Mouse (Mus musculus): ENCODE results near the gene Trim6. TPM values are rescaled to one million over a fixed set of nuclear protein-coding genes. Genes with fewer than 3 reads are reported as not detected.

Gene Trim6
- polyA plus RNA-seq, 1 experiment from 2014 or later = 3.6 TPM

- ATAC-seq (replicated peaks; ENCODE audit: low FRiP score) (peak; percentile 81), DNase-seq (ENCODE audit: low spot score) (peak; percentile 47)
- no peak overlapping the region for H3K4me2 ChIP-seq
- no peak overlapping the region for H3K27ac ChIP-seq (ENCODE audit: low read depth, low read length)
- no peak overlapping the region for H3K4me3 ChIP-seq (ENCODE audit: low read depth, low read length)
- H3K4me1 ChIP-seq (replicated peaks; ENCODE audit: control insufficient read depth, insufficient read depth, low read length) = no peaks in the 10 kb centered on the region
- H3K36me3 ChIP-seq (ENCODE audit: control insufficient read depth, insufficient read depth, low read length) = no peaks in the 10 kb centered on the region
- no peak overlapping the region for H3K9ac ChIP-seq (ENCODE audit: low read depth, low read length)
- no peaks in the 10 kb centered on the region for H3K27me3 ChIP-seq (replicated peaks; ENCODE audit: control insufficient read depth, insufficient read depth, low read length)
- WGBS = 7% methylated on average over 5 of the region's 5 CpGs
- H3K9me3 ChIP-seq (ENCODE audit: control insufficient read depth, low read length) = no peaks in the 10 kb centered on the region
These were observed 18.8 kb upstream of the Trim6 start for GRCm38 (mm10) chr7:104199822-104200221.

GRCm38 (mm10) chr7:104206197-104206596, 12.4 kb upstream of the Trim6 start:
- WGBS = 66% methylated on average over 7 of the region's 7 CpGs
- H3K4me2 ChIP-seq = no peak overlapping the region
- no peak for ATAC-seq (replicated peaks; ENCODE audit: low FRiP score)
- no peak for DNase-seq (ENCODE audit: low spot score)
- no peaks in the 10 kb centered on the region for H3K27me3 ChIP-seq (replicated peaks; ENCODE audit: control insufficient read depth, insufficient read depth, low read length)
- H3K36me3 ChIP-seq (ENCODE audit: control insufficient read depth, insufficient read depth, low read length) = no peaks in the 10 kb centered on the region
- H3K27ac ChIP-seq (ENCODE audit: low read depth, low read length) = no peak overlapping the region
- no peak overlapping the region for H3K9ac ChIP-seq (ENCODE audit: low read depth, low read length)
- no peaks in the 10 kb centered on the region for H3K9me3 ChIP-seq (ENCODE audit: control insufficient read depth, low read length)
- no peak overlapping the region for H3K4me3 ChIP-seq (ENCODE audit: low read depth, low read length)
- no peaks in the 10 kb centered on the region for H3K4me1 ChIP-seq (replicated peaks; ENCODE audit: control insufficient read depth, insufficient read depth, low read length)

- Histone ChIP-seq H3K9ac (ENCODE audit: low read depth, low read length) (no peak overlapping the region), H3K4me3 (ENCODE audit: low read depth, low read length) (no peak overlapping the region), H3K9me3 (ENCODE audit: control insufficient read depth, low read length) (no peaks in the 10 kb centered on the region), H3K27ac (ENCODE audit: low read depth, low read length) (no peak overlapping the region), H3K36me3 (ENCODE audit: control insufficient read depth, insufficient read depth, low read length) (no peaks in the 10 kb centered on the region), H3K4me1 (replicated peaks; ENCODE audit: control insufficient read depth, insufficient read depth, low read length) (no peaks in the 10 kb centered on the region; the same call in 1 of the 2 replicates), H3K27me3 (replicated peaks; ENCODE audit: control insufficient read depth, insufficient read depth, low read length) (no peaks in the 10 kb centered on the region), H3K4me2 (no peak overlapping the region)
- ATAC-seq (replicated peaks; ENCODE audit: low FRiP score) (no peak), DNase-seq (ENCODE audit: low spot score) (no peak)
- WGBS = 47% methylated on average over 1 of the region's 1 CpGs
These were observed 2.5 kb upstream of the Trim6 start for GRCm38 (mm10) chr7:104216011-104216535.

- Histone ChIP-seq H3K4me3 (ENCODE audit: low read depth, low read length) (no peak overlapping the region), H3K9ac (ENCODE audit: low read depth, low read length) (no peak overlapping the region), H3K36me3 (ENCODE audit: control insufficient read depth, insufficient read depth, low read length) (no peaks in the 10 kb centered on the region), H3K9me3 (ENCODE audit: control insufficient read depth, low read length) (no peaks in the 10 kb centered on the region), H3K27ac (ENCODE audit: low read depth, low read length) (no peak overlapping the region), H3K27me3 (replicated peaks; ENCODE audit: control insufficient read depth, insufficient read depth, low read length) (no peaks in the 10 kb centered on the region), H3K4me2 (no peak overlapping the region), H3K4me1 (replicated peaks; ENCODE audit: control insufficient read depth, insufficient read depth, low read length) (no peaks in the 10 kb centered on the region; the same call in 1 of the 2 replicates)
- ATAC-seq (replicated peaks; ENCODE audit: low FRiP score) (no peak), DNase-seq (ENCODE audit: low spot score) (no peak)
- WGBS = 51% methylated on average over 2 of the region's 2 CpGs
These were observed 712 bp upstream of the Trim6 start for GRCm38 (mm10) chr7:104217881-104218280.

GRCm38 (mm10) chr7:104231203-104231602, 12.6 kb downstream of the Trim6 start:
- H3K27ac ChIP-seq (ENCODE audit: low read depth, low read length) = no peak overlapping the region
- no peak overlapping the region for H3K9ac ChIP-seq (ENCODE audit: low read depth, low read length)
- 35% methylated on average over 2 of the region's 2 CpGs for WGBS
- no peaks in the 10 kb centered on the region for H3K9me3 ChIP-seq (ENCODE audit: control insufficient read depth, low read length)
- H3K36me3 ChIP-seq (ENCODE audit: control insufficient read depth, insufficient read depth, low read length) = no peaks in the 10 kb centered on the region; the same call in 1 of the 2 replicates
- H3K27me3 ChIP-seq (replicated peaks; ENCODE audit: control insufficient read depth, insufficient read depth, low read length) = no peaks in the 10 kb centered on the region
- H3K4me1 ChIP-seq (replicated peaks; ENCODE audit: control insufficient read depth, insufficient read depth, low read length) = no peaks in the 10 kb centered on the region
- DNase-seq (ENCODE audit: low spot score) (no peak), ATAC-seq (replicated peaks; ENCODE audit: low FRiP score) (no peak)
- no peak overlapping the region for H3K4me2 ChIP-seq
- H3K4me3 ChIP-seq (ENCODE audit: low read depth, low read length) = no peak overlapping the region

- Histone ChIP-seq H3K27me3 (replicated peaks; ENCODE audit: control insufficient read depth, insufficient read depth, low read length) (no peaks in the 10 kb centered on the region), H3K4me1 (replicated peaks; ENCODE audit: control insufficient read depth, insufficient read depth, low read length) (no peaks in the 10 kb centered on the region), H3K27ac (ENCODE audit: low read depth, low read length) (no peak overlapping the region), H3K4me3 (ENCODE audit: low read depth, low read length) (no peak overlapping the region), H3K9ac (ENCODE audit: low read depth, low read length) (no peak overlapping the region), H3K9me3 (ENCODE audit: control insufficient read depth, low read length) (no peaks in the 10 kb centered on the region), H3K36me3 (ENCODE audit: control insufficient read depth, insufficient read depth, low read length) (no peaks in the 10 kb centered on the region), H3K4me2 (no peak overlapping the region)
- ATAC-seq (replicated peaks; ENCODE audit: low FRiP score) = no peak
- no peak for DNase-seq (ENCODE audit: low spot score)
These were observed 22.3 kb downstream of the Trim6 start for GRCm38 (mm10) chr7:104240857-104241256.

GRCm38 (mm10) chr7:104243616-104244015, 25.0 kb downstream of the Trim6 start:
- no peak overlapping the region for H3K9ac ChIP-seq (ENCODE audit: low read depth, low read length)

GRCm38 (mm10) chr7:104244287-104245181, 25.9 kb downstream of the Trim6 start, which contains the start of gene Trim34a:
Gene Trim34a, plus strand, starts transcription at chr7:104244457.
- Histone ChIP-seq H3K27ac (ENCODE audit: low read depth, low read length) (no peak within 1 kb of the TSS), H3K4me2 (peak within 1 kb of the TSS; percentile 72), H3K4me3 (ENCODE audit: low read depth, low read length) (peak within 1 kb of the TSS; percentile 62), H3K27me3 (replicated peaks; ENCODE audit: control insufficient read depth, insufficient read depth, low read length) (no peaks in the 10 kb centered on the region), H3K9me3 (ENCODE audit: control insufficient read depth, low read length) (no peaks in the 10 kb centered on the region), H3K36me3 (ENCODE audit: control insufficient read depth, insufficient read depth, low read length) (no peaks in the 10 kb centered on the region), H3K4me1 (replicated peaks; ENCODE audit: control insufficient read depth, insufficient read depth, low read length) (no peaks in the 10 kb centered on the region), H3K9ac (ENCODE audit: low read depth, low read length) (peak within 1 kb of the TSS; percentile 68)
- peak; percentile 64 for DNase-seq (ENCODE audit: low spot score)
- peak; percentile 87 for ATAC-seq (replicated peaks; ENCODE audit: low FRiP score)
- 3% methylated on average over 13 of the region's 13 CpGs for whole genome bisulfite sequencing

More at GRCm38 (mm10) chr7:104243616-104244015, 25.0 kb downstream of the Trim6 start:
- Histone ChIP-seq H3K4me3 (ENCODE audit: low read depth, low read length) (no peak overlapping the region; the same call in 1 of the 2 replicates), H3K27me3 (replicated peaks; ENCODE audit: control insufficient read depth, insufficient read depth, low read length) (no peaks in the 10 kb centered on the region), H3K9me3 (ENCODE audit: control insufficient read depth, low read length) (no peaks in the 10 kb centered on the region), H3K4me1 (replicated peaks; ENCODE audit: control insufficient read depth, insufficient read depth, low read length) (no peaks in the 10 kb centered on the region), H3K4me2 (peak overlapping the region; percentile 72), H3K36me3 (ENCODE audit: control insufficient read depth, insufficient read depth, low read length) (no peaks in the 10 kb centered on the region), H3K27ac (ENCODE audit: low read depth, low read length) (no peak overlapping the region)
- ATAC-seq (replicated peaks; ENCODE audit: low FRiP score) = no peak
- DNase-seq (ENCODE audit: low spot score) = no peak
- WGBS = 52% methylated on average over 1 of the region's 1 CpGs
